Mouse (Mus musculus): ENCODE measurements around the gene Cda. TPM values are rescaled to one million over a fixed set of nuclear protein-coding genes. Genes with fewer than 3 reads are reported as not detected.
A peak's percentile ranks its signal among the peaks of the same experiment; 100 is the strongest.

Cda gene
- polyA plus RNA-seq, 1 experiment = not detected

DNA sequence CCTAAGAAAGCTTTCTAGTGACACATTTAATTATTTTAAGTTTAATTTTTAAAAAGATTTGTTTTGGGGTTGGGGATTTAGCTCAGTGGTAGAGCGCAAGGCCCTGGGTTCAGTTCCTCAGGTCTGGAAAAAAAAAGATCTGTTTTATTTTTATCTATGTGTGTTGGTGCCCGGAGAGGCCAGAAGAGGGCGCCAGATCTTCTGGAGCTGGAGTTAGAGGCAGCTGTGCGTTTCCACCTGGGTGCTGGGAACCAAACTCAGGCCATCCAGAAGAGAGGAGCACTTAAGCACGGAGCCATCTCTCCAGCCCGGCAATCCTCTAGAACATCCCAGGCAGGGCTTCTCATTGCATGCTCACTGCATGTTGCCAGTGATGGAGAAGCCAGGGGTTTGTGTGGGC, 51.4 kb downstream of the Cda start:
- no peak overlapping the region for H3K4me3 ChIP-seq (ENCODE audit: insufficient read depth, low read length)
- H3K27ac ChIP-seq (ENCODE audit: insufficient read depth, low read depth, low read length) = no peak overlapping the region
- TF ChIP-seq CTCF (IDR thresholded peaks at IDR 0.05; ENCODE audit: low read depth, low read length) = peak; percentile 52; the same call in 1 of the 2 replicates
- no peak for TF ChIP-seq POLR2A (IDR thresholded peaks at IDR 0.05; ENCODE audit: borderline replicate concordance, low read depth, low read length)
- H3K4me1 ChIP-seq (ENCODE audit: control insufficient read depth, insufficient read depth, low read length) = no peaks in the 10 kb centered on the region

DNA sequence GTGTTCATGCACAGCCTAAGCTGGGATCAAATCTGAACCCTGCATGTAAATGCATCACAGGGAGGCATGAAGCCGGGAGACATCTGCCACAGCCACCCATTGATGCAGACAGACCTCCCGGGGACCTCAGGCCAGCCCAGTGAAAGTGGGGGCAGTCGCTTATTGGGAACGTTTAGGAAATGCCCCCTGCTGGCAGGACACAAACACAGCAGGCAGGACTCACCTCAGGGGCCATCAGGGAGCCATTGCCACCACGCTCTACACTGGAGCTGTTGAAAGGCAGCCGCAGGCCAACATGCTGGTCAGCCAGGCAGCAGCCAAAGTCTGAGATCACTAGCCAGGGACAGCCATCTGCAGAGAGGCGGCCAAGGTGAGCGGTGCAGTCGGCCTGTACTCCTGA, 52.0 kb downstream of the Cda start:
- Histone ChIP-seq H3K4me1 (ENCODE audit: control insufficient read depth, insufficient read depth, low read length) (no peaks in the 10 kb centered on the region), H3K27ac (ENCODE audit: insufficient read depth, low read depth, low read length) (no peak overlapping the region)
- peak; percentile 51 for TF ChIP-seq CTCF (IDR thresholded peaks at IDR 0.05; ENCODE audit: low read depth, low read length)
- no peak for TF ChIP-seq POLR2A (IDR thresholded peaks at IDR 0.05; ENCODE audit: borderline replicate concordance, low read depth, low read length)

DNA sequence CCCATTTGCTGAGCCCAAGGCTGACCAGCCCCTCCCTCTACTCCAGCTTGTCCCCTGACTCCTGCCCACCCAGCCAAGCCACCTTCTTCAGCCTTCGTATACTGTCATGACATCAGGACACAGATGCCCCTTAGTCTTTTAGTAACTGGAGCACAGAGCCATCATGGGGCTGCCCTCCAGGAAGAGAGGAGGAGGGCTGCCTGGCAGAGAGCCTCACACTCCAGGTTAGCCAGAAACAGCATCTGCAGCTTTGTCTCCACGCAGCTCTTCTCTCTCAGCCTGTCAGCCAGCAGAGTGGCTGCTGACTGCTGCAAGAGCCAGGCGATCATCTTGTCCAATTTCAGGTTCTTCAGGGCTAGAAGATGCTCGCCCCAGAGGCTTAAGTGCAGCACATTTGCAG, 54.0 kb downstream of the Cda start:
- H3K4me1 ChIP-seq (ENCODE audit: control insufficient read depth, insufficient read depth, low read length) = no peaks in the 10 kb centered on the region
- TF ChIP-seq CTCF (IDR thresholded peaks at IDR 0.05; ENCODE audit: low read depth, low read length) (no peak), POLR2A (IDR thresholded peaks at IDR 0.05; ENCODE audit: borderline replicate concordance, low read depth, low read length) (no peak)

More for the DNA sequence above, 52.0 kb downstream of the Cda start:
- H3K4me3 ChIP-seq (ENCODE audit: insufficient read depth, low read length) = no peak overlapping the region

DNA sequence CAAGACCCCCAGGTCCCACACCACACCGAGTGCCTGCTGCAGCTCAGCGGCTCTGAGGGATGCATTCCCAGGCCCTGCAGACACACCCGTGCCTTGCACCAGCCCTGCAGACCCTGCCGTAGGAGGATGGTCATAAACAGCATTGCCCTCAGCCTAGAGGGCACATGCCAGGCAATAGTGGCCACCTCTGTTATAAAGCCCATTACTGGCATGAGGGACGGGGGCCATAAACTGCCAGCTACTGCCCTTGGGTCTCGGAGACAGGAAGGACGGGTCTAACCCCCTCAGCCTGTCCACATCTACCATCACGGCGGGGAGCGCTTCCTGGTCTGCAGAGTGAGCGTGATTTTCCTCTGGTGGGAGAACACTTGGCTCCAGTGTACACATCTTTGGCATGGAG, 54.8 kb downstream of the Cda start:
- Histone ChIP-seq H3K27ac (ENCODE audit: insufficient read depth, low read depth, low read length) (no peak overlapping the region), H3K4me1 (ENCODE audit: control insufficient read depth, insufficient read depth, low read length) (no peaks in the 10 kb centered on the region), H3K4me3 (ENCODE audit: insufficient read depth, low read length) (no peak overlapping the region)
- TF ChIP-seq CTCF (IDR thresholded peaks at IDR 0.05; ENCODE audit: low read depth, low read length) (no peak), POLR2A (IDR thresholded peaks at IDR 0.05; ENCODE audit: borderline replicate concordance, low read depth, low read length) (no peak)

More for the DNA sequence above, 54.0 kb downstream of the Cda start:
- H3K4me3 ChIP-seq (ENCODE audit: insufficient read depth, low read length) = no peak overlapping the region
- no peak overlapping the region for H3K27ac ChIP-seq (ENCODE audit: insufficient read depth, low read depth, low read length)

DNA sequence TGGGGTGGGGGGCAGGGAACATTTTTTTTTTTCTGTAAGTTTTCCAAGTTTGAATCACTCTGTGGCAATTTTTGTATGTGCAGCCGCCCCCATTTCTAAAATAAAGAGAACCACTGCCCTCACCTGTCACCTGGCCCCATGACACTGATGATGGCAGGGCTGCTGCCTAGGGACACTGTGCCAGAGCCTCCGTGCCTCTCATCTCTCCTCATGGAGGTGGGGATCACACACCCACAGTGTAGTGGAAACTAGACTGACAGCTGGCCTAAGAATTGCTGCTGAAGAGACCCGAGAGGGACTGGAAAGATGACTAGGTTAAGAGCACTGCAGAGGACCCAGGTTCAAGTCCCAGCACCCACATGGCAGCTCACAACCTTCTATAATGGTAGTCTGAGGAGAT, 55.7 kb downstream of the Cda start:
- no peak for TF ChIP-seq CTCF (IDR thresholded peaks at IDR 0.05; ENCODE audit: low read depth, low read length)
- TF ChIP-seq POLR2A (IDR thresholded peaks at IDR 0.05; ENCODE audit: borderline replicate concordance, low read depth, low read length) = no peak
- no peak overlapping the region for H3K27ac ChIP-seq (ENCODE audit: insufficient read depth, low read depth, low read length)
- peaks cover 7% of the 10 kb centered on the region for H3K4me1 ChIP-seq (ENCODE audit: control insufficient read depth, insufficient read depth, low read length)
- no peak overlapping the region for H3K4me3 ChIP-seq (ENCODE audit: insufficient read depth, low read length)

DNA sequence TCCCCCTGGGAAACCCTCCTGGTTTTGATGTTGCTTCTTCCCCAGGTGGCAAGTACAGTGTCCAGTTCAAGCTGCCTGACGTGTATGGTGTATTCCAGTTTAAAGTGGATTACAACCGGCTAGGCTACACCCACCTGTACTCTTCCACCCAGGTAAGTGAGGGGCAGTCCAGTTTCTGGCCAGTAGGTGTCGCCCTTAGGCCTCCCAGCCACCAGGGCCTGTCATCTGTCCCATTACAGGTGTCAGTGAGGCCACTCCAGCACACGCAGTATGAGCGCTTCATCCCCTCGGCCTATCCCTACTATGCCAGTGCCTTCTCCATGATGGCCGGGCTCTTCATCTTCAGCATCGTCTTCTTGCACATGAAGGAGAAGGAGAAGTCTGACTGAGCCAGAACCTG, 56.2 kb downstream of the Cda start:
- TF ChIP-seq POLR2A (IDR thresholded peaks at IDR 0.05; ENCODE audit: borderline replicate concordance, low read depth, low read length) = no peak
- peak; percentile 53; the same call in 1 of the 2 replicates for TF ChIP-seq CTCF (IDR thresholded peaks at IDR 0.05; ENCODE audit: low read depth, low read length)
- H3K27ac ChIP-seq (ENCODE audit: insufficient read depth, low read depth, low read length) = no peak overlapping the region
- peaks cover 9% of the 10 kb centered on the region for H3K4me1 ChIP-seq (ENCODE audit: control insufficient read depth, insufficient read depth, low read length)
- H3K4me3 ChIP-seq (ENCODE audit: insufficient read depth, low read length) = no peak overlapping the region

DNA sequence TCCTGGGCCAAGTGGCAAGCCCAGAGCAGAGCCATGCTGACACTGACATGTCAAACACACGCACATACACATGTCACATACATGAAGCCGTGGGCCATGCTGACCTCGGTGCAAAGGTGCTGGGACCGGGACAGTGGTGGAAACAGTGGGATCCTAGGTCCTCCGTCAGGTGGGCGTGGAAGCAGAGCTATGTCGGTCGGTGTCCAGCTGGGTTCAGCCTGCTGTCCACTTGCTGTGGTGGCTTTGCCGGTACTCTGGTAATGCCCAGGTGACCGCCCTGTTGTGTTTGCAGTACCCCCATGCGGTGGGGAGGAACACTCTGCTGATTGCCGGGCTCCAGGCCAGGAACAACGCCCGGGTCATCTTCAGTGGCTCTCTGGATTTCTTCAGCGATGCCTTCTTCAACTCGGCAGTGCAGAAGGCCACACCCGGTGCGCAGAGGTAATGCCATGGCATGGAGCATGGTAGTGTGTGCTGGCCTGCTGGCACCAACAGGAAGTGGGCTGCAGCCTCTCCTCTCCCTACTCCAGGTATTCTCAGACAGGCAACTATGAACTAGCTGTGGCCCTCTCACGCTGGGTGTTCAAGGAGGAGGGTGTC, 57.4 kb downstream of the Cda start:
- Histone ChIP-seq H3K27ac (ENCODE audit: insufficient read depth, low read depth, low read length) (no peak overlapping the region), H3K4me1 (ENCODE audit: control insufficient read depth, insufficient read depth, low read length) (peaks cover 17% of the 10 kb centered on the region), H3K4me3 (ENCODE audit: insufficient read depth, low read length) (no peak overlapping the region)
- no peak for TF ChIP-seq POLR2A (IDR thresholded peaks at IDR 0.05; ENCODE audit: borderline replicate concordance, low read depth, low read length)

DNA sequence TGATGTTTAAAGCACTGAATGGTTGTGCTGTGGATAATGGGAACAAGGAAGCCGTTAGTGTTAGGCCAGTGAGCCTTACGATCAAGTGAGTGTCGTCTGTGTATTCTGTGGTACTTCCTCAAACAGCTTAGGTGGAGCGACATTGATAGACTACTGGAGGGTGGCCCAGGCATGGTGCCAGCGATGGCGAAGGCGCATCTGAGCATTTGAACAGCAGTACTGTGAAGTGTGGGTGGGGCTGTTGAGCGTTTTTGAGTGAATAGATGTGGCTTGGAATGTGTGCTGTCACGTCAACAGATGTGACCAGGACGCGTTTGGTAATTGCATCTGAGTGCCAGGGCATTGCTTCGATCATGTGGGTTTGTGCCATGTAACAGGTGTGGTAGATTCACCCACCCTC, 60.1 kb downstream of the Cda start:
- Histone ChIP-seq H3K4me1 (ENCODE audit: control insufficient read depth, insufficient read depth, low read length) (peaks cover 20% of the 10 kb centered on the region), H3K27ac (ENCODE audit: insufficient read depth, low read depth, low read length) (no peak overlapping the region), H3K4me3 (ENCODE audit: insufficient read depth, low read length) (no peak overlapping the region)
- TF ChIP-seq POLR2A (IDR thresholded peaks at IDR 0.05; ENCODE audit: borderline replicate concordance, low read depth, low read length) = no peak
- TF ChIP-seq CTCF (IDR thresholded peaks at IDR 0.05; ENCODE audit: low read depth, low read length) = no peak

DNA sequence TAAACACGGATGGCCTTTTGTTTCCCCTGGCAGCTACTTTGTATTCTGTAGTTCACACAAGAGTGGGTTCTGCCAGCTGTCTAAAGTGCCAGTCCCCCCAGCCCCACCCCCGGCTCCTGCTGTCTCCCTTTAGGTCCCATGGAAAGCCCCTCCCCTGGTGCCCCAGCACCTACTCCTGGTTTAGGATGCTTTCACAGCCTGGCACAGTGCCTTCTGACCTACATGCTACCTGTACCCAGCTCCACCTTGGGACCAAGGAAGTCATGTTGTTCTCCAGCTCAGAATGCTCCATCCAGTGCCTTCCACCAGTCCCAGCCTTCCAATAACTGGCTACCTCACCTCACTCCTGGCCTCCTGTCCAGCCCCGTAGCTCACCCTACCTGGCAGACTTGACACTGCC, 60.8 kb downstream of the Cda start:
- Histone ChIP-seq H3K4me3 (ENCODE audit: insufficient read depth, low read length) (no peak overlapping the region), H3K27ac (ENCODE audit: insufficient read depth, low read depth, low read length) (no peak overlapping the region), H3K4me1 (ENCODE audit: control insufficient read depth, insufficient read depth, low read length) (peaks cover 20% of the 10 kb centered on the region)
- TF ChIP-seq CTCF (IDR thresholded peaks at IDR 0.05; ENCODE audit: low read depth, low read length) (no peak), POLR2A (IDR thresholded peaks at IDR 0.05; ENCODE audit: borderline replicate concordance, low read depth, low read length) (no peak)

DNA sequence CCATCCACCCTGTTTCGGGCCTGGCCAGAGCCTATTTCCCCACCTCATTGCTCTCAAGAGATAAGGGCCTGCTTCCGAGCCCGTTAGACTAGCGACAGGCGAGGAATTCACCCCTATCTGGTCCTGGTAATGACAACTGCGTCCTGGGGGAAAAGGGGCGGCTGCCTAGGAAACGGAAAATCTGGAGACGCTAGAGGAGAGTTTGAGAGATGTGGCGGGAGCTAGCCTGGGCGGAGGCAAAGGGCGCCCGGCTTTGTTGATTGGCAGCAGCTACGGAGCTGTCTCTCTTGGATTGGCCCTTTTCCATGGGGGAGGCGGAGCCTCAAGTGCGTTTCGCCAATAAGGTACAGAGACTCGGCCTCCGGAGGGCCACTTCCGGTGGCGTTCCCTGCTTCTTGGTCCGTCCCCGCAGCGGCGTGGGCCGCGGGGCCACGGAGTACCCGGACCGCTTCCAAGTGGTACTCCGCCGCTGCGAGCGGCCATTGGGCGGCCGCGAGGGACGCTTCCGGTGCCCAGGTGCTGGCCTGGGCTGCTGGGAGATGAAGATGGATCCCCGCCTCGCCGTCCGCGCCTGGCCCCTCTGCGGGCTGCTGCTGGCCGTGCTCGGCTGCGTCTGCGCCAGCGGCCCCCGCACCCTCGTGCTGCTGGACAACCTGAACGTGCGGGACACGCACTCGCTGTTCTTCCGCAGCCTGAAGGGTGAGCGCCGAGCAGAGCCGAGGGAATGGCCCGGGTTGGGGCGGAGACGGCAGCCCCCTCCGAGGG, 63.3 kb downstream of the Cda start, which contains the start of gene Ddost:
Gene Ddost, plus strand, starts transcription at position 391 of the 765 bp plus-strand sequence.
- Histone ChIP-seq H3K27ac (ENCODE audit: insufficient read depth, low read depth, low read length) (peak within 1 kb of the TSS; percentile 59), H3K4me3 (ENCODE audit: insufficient read depth, low read length) (peak within 1 kb of the TSS; percentile 99), H3K4me1 (ENCODE audit: control insufficient read depth, insufficient read depth, low read length) (peaks cover 20% of the 10 kb centered on the region)
- TF ChIP-seq POLR2A (IDR thresholded peaks at IDR 0.05; ENCODE audit: borderline replicate concordance, low read depth, low read length) (peak; percentile 24; the same call in 1 of the 2 replicates), CTCF (IDR thresholded peaks at IDR 0.05; ENCODE audit: low read depth, low read length) (peak; percentile 20; the same call in 1 of the 2 replicates)
